Mouse (Mus musculus) small intestine, adult 2 months (tissue): Measurements from ENCODE around the gene Npff.

ENCODE experiments used
- CTCF ChIP-seq: fragments of 200-500 bp; IDR thresholded peaks from 2 replicates; pipeline ENCODE4 v1.5.1; 2012; ENCODE audit warnings: low read depth, mild to moderate bottlenecking, control low read depth, inconsistent platforms, low read length, moderate library complexity, mixed read lengths; ENCODE audit not compliant: insufficient replicate concordance, insufficient read length; ENCODE audit errors: extremely low read depth
- POLR2A ChIP-seq: fragments of 200-500 bp; IDR thresholded peaks from 2 replicates; pipeline ENCODE4 v1.6.1; 2012; ENCODE audit warnings: low read depth, mild to moderate bottlenecking, control low read depth, inconsistent platforms, low read length, moderate library complexity

DNA sequence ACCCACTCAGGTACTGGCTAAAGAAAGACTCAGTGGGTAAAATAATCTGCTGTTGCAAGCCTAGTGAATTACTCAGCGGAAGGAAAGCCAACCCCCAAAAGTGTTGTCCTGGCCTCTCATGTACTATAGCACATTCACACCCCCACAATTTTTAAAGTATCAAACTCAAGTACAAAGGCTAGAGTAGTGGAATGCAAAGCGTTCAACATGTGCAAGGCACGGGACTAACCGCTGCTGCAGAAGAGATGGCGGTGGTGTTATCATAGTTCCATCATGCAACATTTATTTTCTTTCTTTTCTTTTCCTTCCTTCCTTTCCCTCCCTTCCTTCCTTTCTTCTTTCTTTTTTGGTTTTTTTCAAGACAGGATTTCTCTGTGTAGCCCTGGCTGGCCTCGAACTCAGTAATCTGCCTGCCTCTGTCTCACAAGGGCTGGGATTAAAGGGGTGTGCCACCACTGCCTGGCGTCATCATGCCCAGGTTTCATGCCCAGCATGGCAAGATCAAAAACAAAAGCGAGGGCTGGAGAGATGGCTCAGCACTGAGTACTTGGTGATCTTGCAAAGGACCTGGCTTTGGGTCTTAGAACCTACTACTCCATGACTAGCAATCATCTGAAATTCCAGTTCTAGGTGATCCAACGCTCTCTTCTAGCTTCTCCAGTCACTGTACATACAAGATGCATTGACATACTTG, 18.8 kb downstream of the Npff start:
- no peak for TF ChIP-seq CTCF
- no peak for TF ChIP-seq POLR2A
